Mouse (Mus musculus): ENCODE data around the gene Dffa. TPM values are rescaled to one million over a fixed set of nuclear protein-coding genes. Genes with fewer than 3 reads are reported as not detected.
A peak's percentile ranks its signal among the peaks of the same experiment; 100 is the strongest.

Gene Dffa
- polyA plus RNA-seq, 1 experiment from 2014 or later, result 33.8 TPM

DNA sequence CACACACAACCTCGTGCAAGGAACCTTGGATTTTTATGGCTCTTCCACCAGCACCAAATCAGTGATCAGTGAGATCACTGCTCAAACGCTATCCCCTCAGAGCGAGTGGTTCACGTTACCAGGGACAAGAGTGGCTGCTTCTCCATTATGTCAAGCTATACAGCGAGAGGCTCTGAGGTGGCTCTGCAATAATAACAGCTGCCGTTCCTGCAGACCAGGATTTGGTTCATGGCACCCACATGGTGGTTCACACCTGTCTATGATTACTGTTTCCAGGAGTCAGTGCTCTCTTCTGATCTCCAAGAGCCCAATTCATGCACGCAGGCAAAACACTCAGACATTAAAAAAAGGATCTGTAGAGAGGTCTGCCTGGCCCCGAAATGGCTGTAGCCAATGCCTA is 34.6 kb downstream of the Dffa start:
- no peaks in the 10 kb centered on the region for H3K9me3 ChIP-seq (replicated peaks)
- peaks cover 12% of the 10 kb centered on the region for H3K36me3 ChIP-seq
- no peaks in the 10 kb centered on the region for H3K27me3 ChIP-seq (ENCODE audit: low read depth, poor library complexity, severe bottlenecking)
- H3K4me1 ChIP-seq, result peaks cover 11% of the 10 kb centered on the region
- no peak overlapping the region for H3K27ac ChIP-seq
- 74% methylated on average over 8 of the region's 8 CpGs for WGBS
- H3K4me3 ChIP-seq, result no peak overlapping the region
- no peak for DNase-seq (ENCODE audit: low spot score)

DNA sequence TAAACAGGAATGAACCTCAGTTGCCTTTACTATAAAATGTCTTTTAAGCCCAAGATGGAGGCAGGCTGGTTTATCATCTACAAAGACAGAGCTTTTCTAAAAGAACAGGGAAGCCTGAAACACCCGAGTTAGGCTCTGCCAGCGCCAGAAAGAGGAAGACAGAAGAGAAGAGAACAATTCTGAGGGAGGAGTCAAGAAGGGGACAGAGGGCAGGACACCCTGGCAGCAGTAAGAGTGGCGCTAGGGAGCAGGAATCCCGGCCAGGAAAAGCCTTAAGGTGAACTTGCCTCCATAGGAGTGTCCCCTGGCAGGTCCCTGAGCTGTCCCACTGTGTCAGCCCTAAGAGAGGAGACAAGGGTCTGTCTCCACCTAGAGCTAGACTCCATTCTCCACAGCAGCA is 39.6 kb downstream of the Dffa start:
- 36% methylated on average over 4 of the region's 4 CpGs for WGBS
- H3K9me3 ChIP-seq (replicated peaks), result no peaks in the 10 kb centered on the region
- H3K4me1 ChIP-seq, result peaks cover 13% of the 10 kb centered on the region
- no peaks in the 10 kb centered on the region for H3K36me3 ChIP-seq
- no peak overlapping the region for H3K27ac ChIP-seq
- no peaks in the 10 kb centered on the region for H3K27me3 ChIP-seq (ENCODE audit: low read depth, poor library complexity, severe bottlenecking)
- no peak overlapping the region for H3K4me3 ChIP-seq
- no peak for DNase-seq (ENCODE audit: low spot score)

DNA sequence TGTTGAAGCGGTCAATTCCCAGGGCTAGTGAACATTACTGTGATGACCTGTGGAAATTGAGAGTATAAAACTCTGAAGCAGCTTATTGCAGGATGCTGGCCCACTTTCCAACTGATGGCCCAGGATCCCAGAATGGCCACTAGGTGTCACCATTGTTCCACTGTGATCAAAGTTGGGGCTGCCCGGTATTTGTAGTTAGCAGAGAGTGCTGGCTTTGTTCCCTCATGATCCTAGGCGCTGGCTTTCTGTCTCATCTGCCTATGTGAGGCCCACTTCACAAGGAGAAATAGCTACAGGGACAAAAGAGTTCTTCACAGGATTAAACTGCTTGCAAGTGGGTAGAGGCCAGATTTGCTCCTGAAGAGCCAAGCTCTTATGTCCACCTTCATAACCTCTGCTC is 40.5 kb downstream of the Dffa start:
- H3K9me3 ChIP-seq (replicated peaks), result no peaks in the 10 kb centered on the region
- DNase-seq (ENCODE audit: low spot score), result peak; percentile 89
- H3K36me3 ChIP-seq, result peaks cover 5% of the 10 kb centered on the region
- H3K4me3 ChIP-seq, result no peak overlapping the region
- H3K4me1 ChIP-seq, result peaks cover 13% of the 10 kb centered on the region
- WGBS, result 6% methylated on average over 3 of the region's 3 CpGs
- peak overlapping the region; percentile 65 for H3K27ac ChIP-seq
- no peaks in the 10 kb centered on the region for H3K27me3 ChIP-seq (ENCODE audit: low read depth, poor library complexity, severe bottlenecking)

DNA sequence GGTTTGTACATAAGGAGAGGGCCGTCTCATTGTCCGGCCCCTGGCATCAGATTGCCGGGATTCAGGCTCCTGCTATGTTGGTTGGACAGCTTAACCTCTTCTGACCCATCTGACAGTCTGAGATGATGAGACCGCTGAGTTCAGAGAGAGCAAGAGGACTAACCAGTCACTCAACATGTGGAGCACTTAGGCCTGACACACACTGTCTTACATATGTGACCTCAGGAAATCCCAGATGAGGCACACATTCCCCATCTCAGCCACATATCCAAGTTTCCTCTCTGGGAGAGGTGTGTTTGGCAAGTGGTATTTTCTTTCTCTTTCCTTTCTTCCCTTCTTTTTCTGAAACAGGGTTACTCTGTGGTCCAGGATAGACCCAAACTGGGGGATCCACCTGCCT is 41.2 kb downstream of the Dffa start:
- no peaks in the 10 kb centered on the region for H3K27me3 ChIP-seq (ENCODE audit: low read depth, poor library complexity, severe bottlenecking)
- no peak for DNase-seq (ENCODE audit: low spot score)
- H3K4me1 ChIP-seq, result peaks cover 13% of the 10 kb centered on the region
- no peaks in the 10 kb centered on the region for H3K9me3 ChIP-seq (replicated peaks)
- no peak overlapping the region for H3K4me3 ChIP-seq
- H3K36me3 ChIP-seq, result peaks cover 12% of the 10 kb centered on the region
- H3K27ac ChIP-seq, result no peak overlapping the region
- 87% methylated on average over 4 of the region's 4 CpGs for WGBS

DNA sequence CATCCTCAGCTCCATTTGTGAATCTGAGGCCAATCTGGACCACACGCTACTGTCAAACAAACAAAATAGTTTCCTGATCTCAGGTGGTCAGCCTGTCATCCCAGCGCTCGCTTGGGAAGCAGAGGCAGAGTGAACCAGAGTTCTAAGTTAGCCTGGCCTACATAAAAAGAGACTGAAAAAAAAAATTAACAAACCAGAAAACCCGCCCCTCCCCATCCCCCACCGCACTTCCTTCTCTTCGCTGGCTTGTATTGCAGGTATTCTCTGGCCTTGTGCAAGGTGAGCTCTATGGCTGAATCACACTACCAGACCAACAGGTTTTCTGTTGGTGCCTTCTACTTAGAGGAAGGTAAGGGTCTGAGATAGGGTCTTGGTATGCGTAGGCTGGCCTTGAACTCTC is 43.6 kb downstream of the Dffa start:
- H3K4me1 ChIP-seq, result peaks cover 13% of the 10 kb centered on the region
- no peak overlapping the region for H3K4me3 ChIP-seq
- no peak overlapping the region for H3K27ac ChIP-seq
- DNase-seq (ENCODE audit: low spot score), result no peak
- no peaks in the 10 kb centered on the region for H3K9me3 ChIP-seq (replicated peaks)
- H3K27me3 ChIP-seq (ENCODE audit: low read depth, poor library complexity, severe bottlenecking), result no peaks in the 10 kb centered on the region
- peaks cover 36% of the 10 kb centered on the region for H3K36me3 ChIP-seq
- WGBS, result 87% methylated on average over 7 of the region's 7 CpGs

DNA sequence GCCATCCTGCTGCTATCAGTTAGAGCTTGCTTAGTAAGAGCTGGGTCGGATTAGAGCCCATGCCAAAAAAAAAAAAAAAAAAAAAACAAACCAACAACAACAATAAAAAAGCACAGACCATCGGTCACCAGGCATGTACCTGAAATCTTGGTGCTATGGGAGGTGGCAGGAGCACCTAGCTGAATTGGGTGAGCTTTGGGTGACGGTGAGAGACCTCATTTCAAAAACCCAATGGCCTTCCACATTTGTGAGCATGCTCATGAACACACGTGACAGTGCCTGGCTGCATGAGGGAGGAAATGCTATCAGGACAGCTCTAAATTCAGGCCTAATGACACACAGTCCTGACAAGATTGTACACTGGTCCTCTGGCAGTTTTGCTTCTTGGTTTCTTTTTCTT is 44.1 kb downstream of the Dffa start:
- Histone ChIP-seq H3K4me3 (no peak overlapping the region), H3K36me3 (peaks cover 42% of the 10 kb centered on the region), H3K27me3 (ENCODE audit: low read depth, poor library complexity, severe bottlenecking) (no peaks in the 10 kb centered on the region), H3K27ac (no peak overlapping the region), H3K4me1 (peaks cover 13% of the 10 kb centered on the region), H3K9me3 (replicated peaks) (no peaks in the 10 kb centered on the region)
- no peak for DNase-seq (ENCODE audit: low spot score)
- WGBS, result 79% methylated on average over 4 of the region's 4 CpGs

DNA sequence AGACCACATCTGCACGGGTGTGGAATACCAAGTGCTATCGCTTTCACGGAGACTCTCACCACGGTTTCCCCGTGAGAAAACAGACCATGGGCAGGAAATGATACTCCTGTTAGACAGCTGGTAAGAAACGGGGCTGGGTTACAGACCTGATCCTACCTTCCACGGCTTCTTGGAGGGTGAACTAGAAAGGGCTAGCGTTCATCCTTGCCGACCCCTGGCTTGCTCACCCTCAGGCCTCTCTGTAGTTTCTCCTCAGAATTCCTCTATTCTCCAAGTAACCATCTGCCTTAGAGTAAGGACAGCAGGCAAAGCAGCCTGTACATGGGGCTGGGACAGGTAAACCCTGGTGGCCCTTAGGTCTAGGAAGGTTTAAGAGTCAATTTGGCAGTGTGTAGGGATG is 45.2 kb downstream of the Dffa start:
- Histone ChIP-seq H3K9me3 (replicated peaks) (no peaks in the 10 kb centered on the region), H3K27ac (no peak overlapping the region), H3K4me1 (peaks cover 13% of the 10 kb centered on the region), H3K36me3 (peaks cover 53% of the 10 kb centered on the region), H3K27me3 (ENCODE audit: low read depth, poor library complexity, severe bottlenecking) (no peaks in the 10 kb centered on the region), H3K4me3 (no peak overlapping the region)
- WGBS, result 89% methylated on average over 9 of the region's 9 CpGs
- DNase-seq (ENCODE audit: low spot score), result no peak

DNA sequence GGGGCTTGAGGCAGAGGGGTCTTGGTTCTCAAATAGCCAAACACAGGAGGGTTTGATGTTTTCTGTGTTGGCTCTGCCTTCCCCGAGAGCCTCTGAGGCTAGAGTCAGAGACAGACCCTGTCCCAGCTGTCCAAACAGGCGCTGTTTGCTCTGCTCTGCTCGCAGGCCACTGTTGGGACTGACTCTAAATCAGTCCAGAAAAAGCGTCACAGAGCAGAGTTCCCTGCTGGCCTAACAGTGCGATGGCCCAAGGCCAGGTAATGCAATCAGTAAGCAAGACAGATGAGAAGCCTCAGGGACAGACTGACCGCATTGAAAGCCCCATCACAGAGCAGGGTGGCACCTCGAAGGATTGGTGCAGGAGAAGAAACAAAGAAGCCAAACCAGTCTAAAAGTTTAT is 45.7 kb downstream of the Dffa start:
- Histone ChIP-seq H3K9me3 (replicated peaks) (no peaks in the 10 kb centered on the region), H3K27ac (no peak overlapping the region), H3K27me3 (ENCODE audit: low read depth, poor library complexity, severe bottlenecking) (no peaks in the 10 kb centered on the region), H3K4me1 (peaks cover 13% of the 10 kb centered on the region), H3K4me3 (no peak overlapping the region), H3K36me3 (peaks cover 57% of the 10 kb centered on the region)
- no peak for DNase-seq (ENCODE audit: low spot score)
- 85% methylated on average over 7 of the region's 7 CpGs for WGBS

DNA sequence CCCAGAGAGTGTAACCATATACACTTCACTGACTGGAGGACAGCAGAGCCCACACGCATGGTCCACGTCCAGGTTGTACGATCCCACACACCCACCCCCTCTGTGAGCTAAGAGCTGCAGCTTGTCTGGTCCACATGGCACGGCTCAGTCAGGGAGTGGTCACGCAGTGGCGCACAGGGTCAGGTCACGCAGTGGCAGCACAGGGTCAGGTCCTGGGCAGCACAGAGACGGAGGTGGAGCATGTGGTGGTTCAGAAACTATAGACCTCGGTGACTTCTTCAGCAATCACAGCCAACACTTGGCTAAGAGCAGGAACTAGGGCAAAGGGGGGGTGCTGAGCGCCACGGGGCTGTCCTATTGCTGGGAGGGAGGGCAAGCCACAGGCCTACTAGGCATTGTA is 46.3 kb downstream of the Dffa start:
- Histone ChIP-seq H3K36me3 (peaks cover 63% of the 10 kb centered on the region), H3K27me3 (ENCODE audit: low read depth, poor library complexity, severe bottlenecking) (no peaks in the 10 kb centered on the region), H3K4me3 (no peak overlapping the region), H3K9me3 (replicated peaks) (no peaks in the 10 kb centered on the region), H3K27ac (no peak overlapping the region), H3K4me1 (peaks cover 13% of the 10 kb centered on the region)
- no peak for DNase-seq (ENCODE audit: low spot score)
- 86% methylated on average over 11 of the region's 11 CpGs for WGBS

DNA sequence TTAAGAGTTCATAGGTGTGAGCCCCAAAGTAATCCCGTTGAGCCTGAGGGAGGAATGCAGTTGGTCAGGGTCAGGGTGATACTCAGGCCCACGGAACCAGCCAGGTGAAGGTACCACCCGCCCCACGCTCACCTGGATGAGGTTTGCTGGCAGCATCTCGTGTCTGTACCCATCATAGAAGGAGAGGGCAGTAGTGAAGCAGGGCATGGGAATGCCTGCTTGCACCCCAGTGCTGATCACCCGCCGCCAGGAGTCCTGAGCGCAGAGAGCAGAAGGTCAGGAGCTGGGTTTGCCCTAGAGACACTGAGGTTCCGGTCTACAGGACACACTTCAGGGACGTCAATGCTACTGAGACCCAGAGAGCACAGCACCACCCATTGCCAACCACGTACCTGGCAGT is 46.8 kb downstream of the Dffa start:
- WGBS, result 96% methylated on average over 11 of the region's 11 CpGs
- Histone ChIP-seq H3K9me3 (replicated peaks) (no peaks in the 10 kb centered on the region), H3K4me1 (peaks cover 13% of the 10 kb centered on the region), H3K27ac (no peak overlapping the region), H3K36me3 (peaks cover 68% of the 10 kb centered on the region), H3K4me3 (no peak overlapping the region), H3K27me3 (ENCODE audit: low read depth, poor library complexity, severe bottlenecking) (no peaks in the 10 kb centered on the region)
- DNase-seq (ENCODE audit: low spot score), result no peak

DNA sequence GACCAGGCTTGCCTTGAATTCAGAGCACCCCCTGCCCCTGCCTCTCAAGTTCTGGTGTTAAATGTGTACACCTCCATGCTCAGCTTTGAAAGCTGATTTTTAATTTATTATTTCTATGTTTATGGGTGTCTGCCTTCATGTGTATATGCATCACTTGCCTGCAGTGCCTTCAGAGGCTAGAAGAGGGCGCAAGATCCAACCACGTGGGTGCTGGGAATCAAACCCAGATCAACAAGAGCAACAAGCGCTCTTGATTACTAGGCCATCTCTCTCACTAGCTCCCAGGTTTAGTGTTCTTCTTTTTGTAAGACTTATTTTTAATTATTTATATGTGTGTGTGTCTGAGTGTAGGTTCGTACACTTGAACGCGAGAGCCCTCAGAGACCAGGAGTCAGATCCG is 50.9 kb downstream of the Dffa start:
- WGBS, result 97% methylated on average over 7 of the region's 7 CpGs
- Histone ChIP-seq H3K27ac (no peak overlapping the region), H3K27me3 (ENCODE audit: low read depth, poor library complexity, severe bottlenecking) (no peaks in the 10 kb centered on the region), H3K4me1 (no peaks in the 10 kb centered on the region), H3K36me3 (peaks cover 100% of the 10 kb centered on the region), H3K9me3 (replicated peaks) (no peaks in the 10 kb centered on the region), H3K4me3 (no peak overlapping the region)
- no peak for DNase-seq (ENCODE audit: low spot score)

DNA sequence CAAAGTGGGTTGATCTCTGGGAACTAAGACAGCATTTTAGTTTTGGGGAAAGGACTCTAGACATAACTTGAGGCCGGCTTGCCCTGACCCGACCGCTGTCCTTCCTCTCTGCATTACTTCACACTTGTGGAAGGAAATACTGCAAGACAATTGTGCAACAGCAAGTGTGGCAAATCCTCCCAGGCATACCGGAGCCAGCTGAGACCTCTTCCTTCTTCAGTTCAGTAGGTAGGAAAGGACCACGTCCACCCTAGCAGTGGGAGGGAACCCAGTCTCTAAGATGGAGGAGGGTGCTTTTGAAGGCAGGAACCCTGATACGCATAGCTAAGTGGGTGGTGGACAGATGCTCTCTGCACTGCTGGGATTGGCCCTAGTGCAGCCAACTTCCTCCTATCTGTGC is 51.8 kb downstream of the Dffa start:
- Histone ChIP-seq H3K4me1 (no peaks in the 10 kb centered on the region), H3K9me3 (replicated peaks) (no peaks in the 10 kb centered on the region), H3K27ac (no peak overlapping the region), H3K36me3 (peaks cover 100% of the 10 kb centered on the region), H3K4me3 (no peak overlapping the region), H3K27me3 (ENCODE audit: low read depth, poor library complexity, severe bottlenecking) (no peaks in the 10 kb centered on the region)
- DNase-seq (ENCODE audit: low spot score), result no peak
- 92% methylated on average over 6 of the region's 6 CpGs for WGBS

DNA sequence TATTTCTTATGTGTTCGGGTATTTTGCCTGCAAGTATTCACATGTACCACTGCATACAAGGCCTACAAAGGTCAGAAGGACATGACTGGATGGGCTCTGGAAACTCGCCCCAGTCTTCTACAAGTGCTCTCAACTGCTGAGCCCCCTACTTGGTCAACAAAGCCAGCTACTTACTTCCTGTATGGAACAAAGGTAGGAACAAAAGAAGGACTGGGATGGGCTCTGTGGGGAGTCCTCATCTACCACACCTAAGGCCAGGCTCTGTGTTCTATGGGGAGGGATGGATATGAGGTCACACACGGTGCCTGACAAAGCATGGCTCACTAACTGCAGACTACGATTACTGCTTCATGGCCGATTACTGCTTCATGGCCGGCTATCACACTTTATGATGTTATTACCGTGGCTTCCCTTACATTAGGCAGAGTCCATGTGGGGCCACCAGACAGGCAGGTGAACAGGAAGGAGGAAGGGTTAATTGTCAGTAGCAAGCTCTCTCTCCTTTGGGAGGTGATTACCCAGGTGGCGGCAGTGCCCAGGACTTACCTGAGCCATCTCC is 53.5 kb downstream of the Dffa start:
- Histone ChIP-seq H3K36me3 (peaks cover 100% of the 10 kb centered on the region), H3K27me3 (ENCODE audit: low read depth, poor library complexity, severe bottlenecking) (no peaks in the 10 kb centered on the region), H3K4me3 (no peak overlapping the region), H3K9me3 (replicated peaks) (no peaks in the 10 kb centered on the region), H3K27ac (no peak overlapping the region), H3K4me1 (no peaks in the 10 kb centered on the region)
- 92% methylated on average over 8 of the region's 8 CpGs for WGBS
- no peak for DNase-seq (ENCODE audit: low spot score)

DNA sequence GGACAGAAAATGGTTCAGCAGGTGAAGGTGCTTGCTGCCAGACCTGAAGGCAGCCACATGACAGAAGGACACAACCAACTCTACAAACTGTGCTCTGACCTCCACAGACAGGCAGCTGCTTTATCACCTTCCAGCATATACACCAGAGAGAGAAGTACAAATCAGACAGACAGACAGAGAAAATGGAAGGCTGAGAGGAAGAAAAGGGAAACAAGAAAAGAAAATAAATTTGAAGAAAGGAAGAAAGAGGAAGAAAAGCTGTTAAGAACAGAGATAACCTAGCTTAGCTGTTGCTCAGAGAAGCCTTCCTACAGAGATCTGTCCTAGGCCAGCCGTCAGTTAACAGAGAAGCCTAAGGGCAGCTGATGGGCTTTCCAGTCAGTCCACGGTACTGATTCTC is 55.3 kb downstream of the Dffa start:
- peaks cover 5% of the 10 kb centered on the region; the same call in 1 of the 2 replicates for H3K4me1 ChIP-seq
- H3K4me3 ChIP-seq, result no peak overlapping the region
- no peaks in the 10 kb centered on the region for H3K9me3 ChIP-seq (replicated peaks)
- 92% methylated on average over 2 of the region's 2 CpGs for WGBS
- no peaks in the 10 kb centered on the region for H3K27me3 ChIP-seq (ENCODE audit: low read depth, poor library complexity, severe bottlenecking)
- no peak overlapping the region for H3K27ac ChIP-seq
- no peak for DNase-seq (ENCODE audit: low spot score)
- peaks cover 100% of the 10 kb centered on the region for H3K36me3 ChIP-seq

Measured in limb, embryonic 10.5 days (tissue).